Mouse (Mus musculus) kidney, embryonic 16.5 days (tissue): ENCODE measurements around the gene Thg1l. TPM values are rescaled to one million over a fixed set of nuclear protein-coding genes. Genes with fewer than 3 reads are reported as not detected.

Source experiments
- ATAC-seq: fragments of 200-750 bp; cut with Nextera tagmentation; 2 replicates; pipeline ENCODE4 v1.8.0; 2017; ENCODE audit warnings: moderate TSS enrichment; ENCODE audit not compliant: low FRiP score, low TSS enrichment
- H3K27ac ChIP-seq: fragments of 300-500 bp; sonication (generic); 2 replicates; pipeline ENCODE4 v1.5.1; 2014; ENCODE audit warnings: low read length
- H3K27me3 ChIP-seq: fragments of 300-500 bp; sonication (generic); 2 replicates; pipeline ENCODE4 v1.6.1; 2014; ENCODE audit warnings: low read length, control low read depth, mixed read lengths; ENCODE audit not compliant: insufficient read depth
- H3K36me3 ChIP-seq: fragments of 300-500 bp; sonication (generic); 2 replicates; pipeline ENCODE4 v1.6.1; 2014; ENCODE audit warnings: low read length, control low read depth, mixed read lengths; ENCODE audit not compliant: insufficient read depth
- H3K4me1 ChIP-seq: fragments of 300-500 bp; sonication (generic); 2 replicates; pipeline ENCODE4 v1.6.1; 2014; ENCODE audit warnings: low read length, control low read depth, mixed read lengths; ENCODE audit not compliant: insufficient read depth
- H3K4me2 ChIP-seq: fragments of 300-500 bp; sonication (generic); replicated peaks from 2 replicates; pipeline ENCODE4 v1.6.1; 2014; ENCODE audit warnings: low read depth, low read length
- H3K4me3 ChIP-seq: fragments of 300-500 bp; sonication (generic); 2 replicates; pipeline ENCODE4 v1.5.1; 2014; ENCODE audit warnings: mild to moderate bottlenecking, low read length
- H3K9ac ChIP-seq: fragments of 300-500 bp; sonication (generic); replicated peaks from 2 replicates; pipeline ENCODE4 v1.6.1; 2014; ENCODE audit warnings: low read length
- H3K9me3 ChIP-seq: fragments of 300-500 bp; sonication (generic); 2 replicates; pipeline ENCODE4 v1.6.1; 2016; ENCODE audit warnings: low read length, control low read depth
- WGBS: fragments of 180-500 bp; shearing (Covaris S2); extraction: QIAGEN DNeasy Blood & Tissue Kit; methylation state at CpG from one replicate; pipeline ENCODE4 v1.1.7; 2014; 5-methylcytosine and 5-hydroxymethylcytosine counted together
- polyA plus RNA-seq: library from polyadenylated mRNA; unstranded; fragments of >200 nt; fragmentation: Nextera tagmentation; extraction: Ambion mirVana; gene quantifications from 2 replicates; pipeline ENCODE4 v1.2.1, GENCODE M21; 2015

Gene Thg1l
- polyA plus RNA-seq, 1 experiment from 2014 or later: 14.2 TPM

DNA sequence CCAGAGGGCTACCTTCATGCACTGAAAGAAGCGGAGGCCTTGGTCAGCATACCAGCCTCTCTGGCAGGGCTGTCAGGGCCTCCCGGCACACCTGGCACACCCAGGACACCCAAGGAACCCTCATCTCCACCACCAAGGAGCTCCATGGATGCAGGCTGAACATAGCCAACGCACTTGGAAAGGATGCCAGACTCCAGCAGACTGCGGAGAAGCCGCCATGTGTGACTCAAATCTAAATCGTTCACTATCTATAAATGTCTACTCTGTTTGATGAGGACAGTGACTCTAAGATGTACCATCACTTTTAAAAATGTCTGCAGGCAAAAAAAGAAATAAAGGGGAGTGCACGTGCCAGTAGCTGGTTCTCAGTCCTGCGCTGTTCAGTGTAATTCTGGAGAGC, 17.8 kb downstream of the Thg1l start:
- Histone ChIP-seq H3K36me3 (peaks cover 25% of the 10 kb centered on the region), H3K4me1 (no peaks in the 10 kb centered on the region), H3K4me2 (no peak overlapping the region), H3K27me3 (no peaks in the 10 kb centered on the region), H3K27ac (no peak overlapping the region), H3K9me3 (no peaks in the 10 kb centered on the region), H3K9ac (no peak overlapping the region), H3K4me3 (no peak overlapping the region)
- WGBS: 91% methylated on average over 8 of the region's 8 CpGs
- no peak for ATAC-seq

DNA sequence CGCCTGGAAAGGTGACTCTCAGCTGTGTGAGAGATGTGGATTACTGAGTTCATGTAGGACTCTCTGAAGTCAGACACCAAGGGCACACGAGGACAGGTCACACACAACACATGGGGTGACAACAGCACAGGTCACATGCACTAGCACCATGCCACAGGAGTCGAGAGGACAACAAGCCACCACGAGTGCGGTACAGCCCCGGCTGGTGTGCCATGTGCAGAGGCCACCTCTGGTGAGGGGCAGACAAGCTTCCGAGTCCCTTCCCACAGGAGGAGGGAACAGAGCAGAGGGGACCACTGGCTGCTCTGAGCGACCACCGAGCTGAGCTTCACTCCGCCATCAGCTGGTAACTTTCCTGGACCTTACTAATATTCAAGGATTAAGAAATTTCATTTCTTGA, 22.5 kb downstream of the Thg1l start:
- Histone ChIP-seq H3K27ac (no peak overlapping the region), H3K36me3 (peaks cover 29% of the 10 kb centered on the region), H3K9ac (no peak overlapping the region), H3K4me2 (no peak overlapping the region), H3K9me3 (no peaks in the 10 kb centered on the region), H3K4me1 (no peaks in the 10 kb centered on the region), H3K4me3 (no peak overlapping the region), H3K27me3 (no peaks in the 10 kb centered on the region)
- no peak for ATAC-seq
- 93% methylated on average over 10 of the region's 10 CpGs for WGBS

DNA sequence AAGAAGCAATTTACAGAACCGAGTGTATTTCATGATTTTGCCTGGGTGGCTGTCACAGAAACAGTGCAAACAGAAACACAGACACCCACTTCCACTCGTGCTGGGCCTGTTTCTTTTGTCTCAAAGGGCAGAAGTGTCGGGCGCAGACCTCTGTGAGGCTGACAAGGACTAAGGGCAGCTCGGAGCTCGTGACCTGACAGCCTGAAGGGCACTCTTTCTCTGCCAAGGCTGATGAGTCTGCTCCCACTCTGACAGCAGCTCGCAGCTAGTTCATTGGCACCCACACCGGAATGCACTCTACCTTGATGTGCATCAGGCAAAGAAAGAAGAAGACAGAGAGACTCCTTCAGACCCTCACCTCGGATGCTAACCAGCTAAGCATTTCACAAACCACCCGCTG, 25.8 kb downstream of the Thg1l start:
- peaks cover 8% of the 10 kb centered on the region for H3K36me3 ChIP-seq
- no peaks in the 10 kb centered on the region for H3K27me3 ChIP-seq
- H3K4me3 ChIP-seq: no peak overlapping the region
- H3K27ac ChIP-seq: no peak overlapping the region
- no peaks in the 10 kb centered on the region for H3K4me1 ChIP-seq
- no peak overlapping the region for H3K4me2 ChIP-seq
- WGBS: 88% methylated on average over 10 of the region's 10 CpGs
- ATAC-seq: no peak
- H3K9ac ChIP-seq: no peak overlapping the region
- H3K9me3 ChIP-seq: no peaks in the 10 kb centered on the region

DNA sequence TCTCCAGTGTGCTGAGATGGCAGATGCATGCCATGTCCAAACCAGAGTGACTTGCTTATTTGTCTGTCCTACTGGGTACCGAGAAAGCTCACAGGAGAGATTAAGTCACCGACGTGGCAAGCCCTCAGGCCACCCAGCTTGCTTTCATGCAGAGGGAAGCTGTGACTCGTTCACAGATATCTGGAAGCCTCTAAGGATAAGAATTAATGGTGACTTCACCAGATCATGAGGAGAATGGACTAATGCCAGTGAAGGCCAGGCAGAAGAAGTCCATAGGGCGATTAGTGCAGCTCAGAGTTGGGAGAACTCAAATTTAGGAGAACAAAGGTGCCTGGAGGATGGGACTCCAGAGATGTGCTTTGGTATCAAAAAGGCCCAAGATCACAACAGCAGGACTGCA, 27.8 kb downstream of the Thg1l start:
- H3K36me3 ChIP-seq: 0 out of 2 replicates have a peak, but pooled peaks cover 4% of the 10 kb centered on the region
- H3K4me2 ChIP-seq: no peak overlapping the region
- no peak overlapping the region for H3K9ac ChIP-seq
- no peak for ATAC-seq
- WGBS: 74% methylated on average over 5 of the region's 5 CpGs
- no peak overlapping the region for H3K27ac ChIP-seq
- H3K9me3 ChIP-seq: no peaks in the 10 kb centered on the region
- H3K27me3 ChIP-seq: no peaks in the 10 kb centered on the region
- no peak overlapping the region for H3K4me3 ChIP-seq
- no peaks in the 10 kb centered on the region for H3K4me1 ChIP-seq

DNA sequence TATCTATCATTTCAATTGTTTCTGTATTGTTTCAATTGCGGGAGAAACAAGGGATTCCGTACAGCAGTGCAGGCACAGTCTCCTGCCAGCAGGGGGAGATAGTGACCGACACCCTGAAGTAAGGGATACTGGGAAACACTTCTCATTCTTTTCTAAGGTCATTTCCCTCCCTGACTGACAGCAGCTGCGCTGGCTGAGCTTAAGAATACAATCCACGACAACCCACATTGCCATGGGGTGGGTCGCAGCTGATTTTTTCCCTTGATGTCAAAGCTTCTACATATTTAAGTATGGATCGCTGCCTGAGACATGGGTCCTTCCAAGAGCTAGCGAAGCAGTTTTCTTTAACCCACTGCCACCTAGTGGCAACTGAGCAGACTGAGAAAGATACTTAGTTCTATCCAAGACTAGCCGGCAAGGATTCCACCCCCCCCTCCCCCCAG, 28.6 kb downstream of the Thg1l start:
- Histone ChIP-seq H3K4me1 (0 out of 2 replicates have a peak, but pooled peaks cover under 1% of the 10 kb centered on the region), H3K27ac (no peak overlapping the region), H3K4me2 (peak overlapping the region; percentile 61), H3K9ac (peak overlapping the region; percentile 67), H3K4me3 (peak overlapping the region; percentile 45), H3K36me3 (0 out of 2 replicates have a peak, but pooled peaks cover 4% of the 10 kb centered on the region), H3K9me3 (no peaks in the 10 kb centered on the region), H3K27me3 (no peaks in the 10 kb centered on the region)
- peak; percentile 93 for ATAC-seq
- WGBS: under 1% methylated on average over 9 of the region's 9 CpGs

DNA sequence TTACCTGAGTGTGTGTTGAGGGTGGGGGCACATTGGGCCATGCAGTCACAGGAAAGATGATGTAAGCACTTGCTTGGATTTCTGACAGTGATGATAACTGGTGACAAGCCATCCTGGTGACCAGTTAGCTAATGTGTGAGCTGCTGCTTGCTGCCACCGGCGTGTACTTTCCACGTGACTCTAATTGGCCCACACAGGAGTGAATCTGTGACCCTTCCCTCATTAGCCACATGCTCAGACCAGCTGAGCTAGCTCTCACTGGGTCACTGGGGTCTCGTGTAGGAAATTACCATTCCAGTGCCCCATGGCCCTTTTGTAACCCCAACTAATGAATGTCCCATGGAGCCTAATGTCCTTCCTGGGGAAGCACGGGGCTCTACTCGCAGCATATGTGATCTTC, 29.9 kb downstream of the Thg1l start:
- H3K9ac ChIP-seq: no peak overlapping the region
- H3K27me3 ChIP-seq: no peaks in the 10 kb centered on the region
- peaks cover 5% of the 10 kb centered on the region; the same call in 1 of the 2 replicates for H3K4me1 ChIP-seq
- H3K9me3 ChIP-seq: no peaks in the 10 kb centered on the region
- H3K36me3 ChIP-seq: 0 out of 2 replicates have a peak, but pooled peaks cover 4% of the 10 kb centered on the region
- no peak for ATAC-seq
- no peak overlapping the region for H3K4me2 ChIP-seq
- no peak overlapping the region for H3K27ac ChIP-seq
- WGBS: 51% methylated on average over 6 of the region's 6 CpGs
- no peak overlapping the region for H3K4me3 ChIP-seq

DNA sequence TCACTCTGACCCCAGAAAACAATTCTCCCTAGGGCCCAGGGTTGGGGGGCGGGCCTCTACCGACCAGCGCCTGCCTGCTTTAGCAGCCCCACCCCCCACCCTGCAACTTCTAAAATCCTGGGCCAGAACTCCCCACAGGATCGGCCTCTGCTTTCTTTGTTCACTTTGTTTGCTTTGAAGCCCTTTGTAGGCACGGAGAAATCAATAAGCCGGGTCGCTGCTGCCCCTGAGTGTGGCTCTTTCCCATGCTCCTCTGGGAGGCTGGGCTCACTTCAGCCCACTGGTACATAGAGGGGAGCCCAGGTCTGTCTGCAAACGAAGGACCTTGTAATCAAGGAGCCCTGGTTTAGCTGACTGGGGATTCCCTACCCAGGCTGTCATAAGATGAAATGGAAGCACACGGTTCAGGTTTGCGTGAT, 33.8 kb downstream of the Thg1l start:
- H3K9ac ChIP-seq: peak overlapping the region; percentile 52
- 12% methylated on average over 10 of the region's 10 CpGs for WGBS
- peaks cover 5% of the 10 kb centered on the region; the same call in 1 of the 2 replicates for H3K4me1 ChIP-seq
- H3K36me3 ChIP-seq: no peaks in the 10 kb centered on the region
- H3K9me3 ChIP-seq: no peaks in the 10 kb centered on the region
- H3K4me2 ChIP-seq: peak overlapping the region; percentile 29
- no peak for ATAC-seq
- no peaks in the 10 kb centered on the region for H3K27me3 ChIP-seq
- no peak overlapping the region for H3K4me3 ChIP-seq
- no peak overlapping the region for H3K27ac ChIP-seq

DNA sequence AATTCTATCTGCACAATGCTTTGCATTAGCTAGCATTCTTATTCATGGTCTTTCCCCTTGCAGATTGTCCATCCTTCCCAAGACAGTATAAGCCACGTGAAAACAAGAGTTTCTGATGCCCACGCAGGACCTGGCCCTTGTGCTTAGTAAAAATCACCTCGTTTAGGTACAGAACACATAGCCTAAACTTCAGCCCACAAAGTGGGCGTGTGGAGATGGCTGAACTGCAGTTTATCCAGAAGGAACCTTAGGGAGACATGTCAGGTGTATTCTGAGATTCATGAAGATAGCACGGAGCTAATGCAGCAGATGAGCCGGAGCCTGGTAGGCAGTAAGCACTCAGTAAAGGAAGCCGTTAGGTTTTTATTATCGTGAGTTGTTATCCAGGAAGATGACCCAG, 34.3 kb downstream of the Thg1l start:
- 56% methylated on average over 8 of the region's 8 CpGs for WGBS
- Histone ChIP-seq H3K27me3 (no peaks in the 10 kb centered on the region), H3K36me3 (no peaks in the 10 kb centered on the region), H3K4me1 (peaks cover 5% of the 10 kb centered on the region; the same call in 1 of the 2 replicates), H3K9me3 (no peaks in the 10 kb centered on the region), H3K4me3 (no peak overlapping the region), H3K27ac (no peak overlapping the region), H3K4me2 (peak overlapping the region; percentile 29), H3K9ac (no peak overlapping the region)
- ATAC-seq: no peak

DNA sequence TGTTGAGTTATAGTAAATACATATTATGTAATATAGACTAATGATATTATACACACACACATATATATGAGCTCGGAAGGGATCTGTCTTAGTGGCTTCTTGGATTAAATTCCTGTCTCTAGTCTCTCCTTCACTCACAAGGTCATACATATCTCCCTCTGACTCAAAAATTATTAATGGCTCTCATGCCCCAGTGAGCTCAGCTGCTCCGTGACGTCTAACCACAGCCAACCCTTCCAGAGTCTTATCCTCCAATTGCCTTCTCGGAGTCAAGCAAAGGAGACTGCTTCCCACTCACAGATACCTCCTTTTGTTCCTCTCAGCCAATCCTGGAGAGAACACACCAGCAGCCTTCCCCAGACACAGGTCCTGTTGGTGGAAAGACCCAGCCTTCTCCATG, 36.5 kb downstream of the Thg1l start:
- H3K27me3 ChIP-seq: no peaks in the 10 kb centered on the region
- H3K9me3 ChIP-seq: no peaks in the 10 kb centered on the region
- no peak overlapping the region for H3K4me2 ChIP-seq
- H3K36me3 ChIP-seq: no peaks in the 10 kb centered on the region
- no peak for ATAC-seq
- WGBS: 72% methylated on average over 4 of the region's 4 CpGs
- H3K9ac ChIP-seq: no peak overlapping the region
- no peak overlapping the region for H3K27ac ChIP-seq
- peaks cover 5% of the 10 kb centered on the region; the same call in 1 of the 2 replicates for H3K4me1 ChIP-seq
- no peak overlapping the region for H3K4me3 ChIP-seq

DNA sequence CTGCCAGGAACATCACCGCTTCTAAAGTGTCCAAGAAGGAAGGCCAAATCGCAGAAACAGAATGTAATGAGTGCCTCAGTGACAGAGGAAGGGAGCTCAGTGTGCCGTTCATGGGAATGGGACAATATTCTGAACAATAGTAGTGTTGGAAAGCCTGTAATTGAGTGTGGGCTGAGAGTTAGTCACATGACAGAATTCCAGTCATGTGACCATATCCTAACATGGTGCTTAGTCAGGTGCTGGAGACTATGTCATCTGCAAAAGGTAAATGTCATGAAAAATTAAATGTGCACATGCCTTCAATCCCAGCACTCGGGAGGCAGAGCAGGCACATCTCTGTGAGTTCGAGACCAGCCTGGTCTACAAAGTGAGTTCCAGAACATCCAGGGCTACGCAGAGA, 37.3 kb downstream of the Thg1l start:
- no peak overlapping the region for H3K9ac ChIP-seq
- no peak overlapping the region for H3K27ac ChIP-seq
- H3K4me3 ChIP-seq: no peak overlapping the region
- H3K9me3 ChIP-seq: no peaks in the 10 kb centered on the region
- no peaks in the 10 kb centered on the region for H3K27me3 ChIP-seq
- peaks cover 5% of the 10 kb centered on the region; the same call in 1 of the 2 replicates for H3K4me1 ChIP-seq
- no peak overlapping the region for H3K4me2 ChIP-seq
- WGBS: 92% methylated on average over 6 of the region's 6 CpGs
- ATAC-seq: no peak
- H3K36me3 ChIP-seq: no peaks in the 10 kb centered on the region
